Mouse (Mus musculus): Measurements from ENCODE around the gene Gm6169.

DNA sequence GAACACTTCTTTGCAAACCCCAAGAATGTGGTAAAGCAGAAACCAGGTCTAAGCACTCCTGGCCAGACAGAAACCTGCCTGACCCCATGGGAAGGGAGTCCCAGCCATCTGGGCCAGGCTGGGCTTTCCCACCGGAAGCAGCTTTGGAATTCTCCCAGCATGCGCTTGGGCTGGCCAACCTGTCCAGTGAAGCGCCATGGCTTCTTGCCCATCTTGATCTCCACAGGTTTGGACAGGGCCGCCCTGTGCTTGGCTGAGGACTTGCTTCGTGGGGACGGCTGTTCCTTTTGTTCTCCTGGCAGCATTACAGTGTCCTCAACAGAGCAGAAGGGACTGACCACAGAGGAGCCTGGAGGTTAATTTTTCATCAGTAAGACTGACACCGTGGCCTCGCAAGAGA is 45.2 kb downstream of the Gm6169 start:
- TF ChIP-seq CTCF (IDR thresholded peaks at IDR 0.05; ENCODE audit: borderline replicate concordance, extremely low read depth, insufficient read depth, insufficient read length) (no peak), POLR2A (IDR thresholded peaks at IDR 0.05; ENCODE audit: borderline replicate concordance, extremely low read depth, insufficient read depth, insufficient read length, poor library complexity, severe bottlenecking) (no peak)
